Mouse (Mus musculus): Measurements from ENCODE around the gene Rubcn.

Rubcn gene

GRCm38 (mm10) chr16:32818441-32818840, 59.1 kb downstream of the Rubcn start:
- no peak for DNase-seq (ENCODE audit: low spot score in 2 of 2)

- DNase-seq (ENCODE audit: low spot score in 2 of 2) = no peak
Observed at GRCm38 (mm10) chr16:32818036-32818435, 59.5 kb downstream of the Rubcn start.

- DNase-seq (ENCODE audit: low spot score in 2 of 2) = no peak
Observed at GRCm38 (mm10) chr16:32815160-32815605, 62.4 kb downstream of the Rubcn start.

GRCm38 (mm10) chr16:32814539-32814938, 63.0 kb downstream of the Rubcn start:
- no peak for DNase-seq (ENCODE audit: low spot score in 2 of 2)

GRCm38 (mm10) chr16:32813771-32814170, 63.8 kb downstream of the Rubcn start:
- no peak for DNase-seq (ENCODE audit: low spot score in 2 of 2)

GRCm38 (mm10) chr16:32813362-32813761, 64.2 kb downstream of the Rubcn start:
- no peak for DNase-seq (ENCODE audit: low spot score in 2 of 2)

GRCm38 (mm10) chr16:32812888-32813361, 64.6 kb downstream of the Rubcn start:
- peak; percentile 83 to 94 for DNase-seq (ENCODE audit: low spot score in 2 of 2)

- no peak for DNase-seq (ENCODE audit: low spot score in 2 of 2)
Observed at GRCm38 (mm10) chr16:32810321-32810720, 67.2 kb downstream of the Rubcn start, which contains the start of gene Smbd1. Gene Smbd1, minus strand, starts transcription at chr16:32810477.

- no peak for DNase-seq (ENCODE audit: low spot score in 2 of 2)
Observed at GRCm38 (mm10) chr16:32807408-32808185, 70.0 kb downstream of the Rubcn start.

- no peak for DNase-seq (ENCODE audit: low spot score in 2 of 2)
Observed at GRCm38 (mm10) chr16:32805151-32805550, 72.4 kb downstream of the Rubcn start.

GRCm38 (mm10) chr16:32803901-32804300, 73.7 kb downstream of the Rubcn start:
- DNase-seq (ENCODE audit: low spot score in 2 of 2) = no peak

- DNase-seq (ENCODE audit: low spot score in 2 of 2) = no peak
Observed at GRCm38 (mm10) chr16:32803252-32803853, 74.2 kb downstream of the Rubcn start.

- no peak for DNase-seq (ENCODE audit: low spot score in 2 of 2)
Observed at GRCm38 (mm10) chr16:32797426-32797689, 80.2 kb downstream of the Rubcn start, which contains the start of gene Muc20. Gene Muc20, minus strand, starts transcription at chr16:32797435.

GRCm38 (mm10) chr16:32796676-32797425, 80.7 kb downstream of the Rubcn start:
- DNase-seq (ENCODE audit: low spot score in 2 of 2) = no peak

GRCm38 (mm10) chr16:32795177-32795576, 82.4 kb downstream of the Rubcn start:
- no peak for DNase-seq (ENCODE audit: low spot score in 2 of 2)

- no peak for DNase-seq (ENCODE audit: low spot score in 2 of 2)
Observed at GRCm38 (mm10) chr16:32790056-32790455, 87.5 kb downstream of the Rubcn start.

- DNase-seq (ENCODE audit: low spot score in 2 of 2) = no peak
Observed at GRCm38 (mm10) chr16:32784840-32785239, 92.7 kb downstream of the Rubcn start.

GRCm38 (mm10) chr16:32783324-32784062, 94.1 kb downstream of the Rubcn start:
- DNase-seq (ENCODE audit: low spot score in 2 of 2) = no peak

- DNase-seq (ENCODE audit: low spot score in 2 of 2) = no peak
Observed at GRCm38 (mm10) chr16:32778956-32779355, 98.6 kb downstream of the Rubcn start.

GRCm38 (mm10) chr16:32776676-32777075, 100.9 kb downstream of the Rubcn start:
- no peak for DNase-seq (ENCODE audit: low spot score in 2 of 2)

Data from spleen, postnatal 4 days (tissue).